Mouse (Mus musculus): ENCODE measurements around the gene Ptprg. TPM values are rescaled to one million over a fixed set of nuclear protein-coding genes. Genes with fewer than 3 reads are reported as not detected.

Gene Ptprg
- polyA plus RNA-seq, 1 experiment, result 12.1 TPM

DNA sequence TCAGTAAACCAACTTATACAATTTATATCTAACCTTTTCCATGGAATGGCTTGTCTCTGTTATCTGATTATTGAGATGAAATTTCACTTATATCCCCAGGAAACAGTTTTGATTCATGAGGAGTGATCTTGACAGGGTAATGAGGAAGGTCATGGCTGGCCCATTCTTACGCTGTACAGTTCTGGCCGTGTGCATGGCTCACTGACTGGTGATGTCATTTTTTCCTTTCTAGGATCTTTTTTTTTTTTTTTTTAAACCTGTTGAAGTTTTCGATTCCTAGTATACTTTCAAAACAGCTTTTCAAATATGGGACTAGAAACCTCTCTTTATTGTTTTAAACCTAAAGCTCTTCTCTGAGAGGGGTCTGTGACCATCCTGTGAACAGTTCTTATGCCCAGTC is 626.8 kb downstream of the Ptprg start:
- TF ChIP-seq POLR2A (IDR thresholded peaks at IDR 0.05; ENCODE audit: control insufficient read depth, low read depth, low read length), result no peak
- TF ChIP-seq CTCF (IDR thresholded peaks at IDR 0.05; ENCODE audit: control insufficient read depth, insufficient read depth, insufficient replicate concordance, low read depth, low read length), result no peak
- Histone ChIP-seq H3K4me3 (ENCODE audit: control insufficient read depth, low read depth, low read length) (no peak overlapping the region), H3K36me3 (ENCODE audit: control insufficient read depth, insufficient read depth, low read length) (no peaks in the 10 kb centered on the region), H3K27ac (ENCODE audit: control insufficient read depth, insufficient read depth, low read depth, low read length) (no peak overlapping the region), H3K27me3 (ENCODE audit: control insufficient read depth, insufficient read depth, low read length) (no peaks in the 10 kb centered on the region), H3K4me1 (ENCODE audit: control insufficient read depth, insufficient read depth, low read length) (no peaks in the 10 kb centered on the region)

DNA sequence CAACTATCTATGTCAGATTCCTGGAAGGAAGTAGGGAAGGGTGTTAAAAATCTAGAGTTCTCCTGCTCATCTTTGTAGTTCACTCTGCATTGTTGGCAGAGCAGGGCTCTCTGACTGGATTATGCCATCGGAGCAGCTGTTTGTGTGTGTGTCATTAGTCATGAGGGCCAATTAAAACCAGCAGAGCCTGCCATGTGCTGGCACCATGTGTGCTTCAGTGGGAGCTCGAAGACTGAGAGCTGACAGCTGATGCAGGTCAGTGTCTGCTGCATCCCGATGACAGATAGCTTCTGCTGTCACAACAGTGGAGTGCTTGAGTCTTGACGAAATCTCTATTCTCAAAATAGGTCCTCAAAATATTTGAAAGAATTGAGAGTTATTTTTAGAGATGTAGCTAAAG is 631.7 kb downstream of the Ptprg start:
- Histone ChIP-seq H3K36me3 (ENCODE audit: control insufficient read depth, insufficient read depth, low read length) (no peaks in the 10 kb centered on the region), H3K27me3 (ENCODE audit: control insufficient read depth, insufficient read depth, low read length) (no peaks in the 10 kb centered on the region), H3K27ac (ENCODE audit: control insufficient read depth, insufficient read depth, low read depth, low read length) (no peak overlapping the region), H3K4me1 (ENCODE audit: control insufficient read depth, insufficient read depth, low read length) (no peaks in the 10 kb centered on the region), H3K4me3 (ENCODE audit: control insufficient read depth, low read depth, low read length) (no peak overlapping the region)
- TF ChIP-seq CTCF (IDR thresholded peaks at IDR 0.05; ENCODE audit: control insufficient read depth, insufficient read depth, insufficient replicate concordance, low read depth, low read length) (no peak), POLR2A (IDR thresholded peaks at IDR 0.05; ENCODE audit: control insufficient read depth, low read depth, low read length) (no peak)

- no peak overlapping the region for H3K27ac ChIP-seq (ENCODE audit: control insufficient read depth, insufficient read depth, low read depth, low read length)
- no peak overlapping the region for H3K4me3 ChIP-seq (ENCODE audit: control insufficient read depth, low read depth, low read length)
- H3K27me3 ChIP-seq (ENCODE audit: control insufficient read depth, insufficient read depth, low read length), result no peaks in the 10 kb centered on the region
- TF ChIP-seq CTCF (IDR thresholded peaks at IDR 0.05; ENCODE audit: control insufficient read depth, insufficient read depth, insufficient replicate concordance, low read depth, low read length), result no peak
- no peak for TF ChIP-seq POLR2A (IDR thresholded peaks at IDR 0.05; ENCODE audit: control insufficient read depth, low read depth, low read length)
- no peaks in the 10 kb centered on the region for H3K4me1 ChIP-seq (ENCODE audit: control insufficient read depth, insufficient read depth, low read length)
- H3K36me3 ChIP-seq (ENCODE audit: control insufficient read depth, insufficient read depth, low read length), result no peaks in the 10 kb centered on the region
Measured at GRCm38 (mm10) chr14:12188352-12188751, 635.0 kb downstream of the Ptprg start.

GRCm38 (mm10) chr14:12189266-12189665 is 635.9 kb downstream of the Ptprg start:
- Histone ChIP-seq H3K4me1 (ENCODE audit: control insufficient read depth, insufficient read depth, low read length) (no peaks in the 10 kb centered on the region), H3K36me3 (ENCODE audit: control insufficient read depth, insufficient read depth, low read length) (no peaks in the 10 kb centered on the region), H3K27ac (ENCODE audit: control insufficient read depth, insufficient read depth, low read depth, low read length) (no peak overlapping the region), H3K4me3 (ENCODE audit: control insufficient read depth, low read depth, low read length) (no peak overlapping the region), H3K27me3 (ENCODE audit: control insufficient read depth, insufficient read depth, low read length) (no peaks in the 10 kb centered on the region)
- TF ChIP-seq CTCF (IDR thresholded peaks at IDR 0.05; ENCODE audit: control insufficient read depth, insufficient read depth, insufficient replicate concordance, low read depth, low read length), result no peak
- no peak for TF ChIP-seq POLR2A (IDR thresholded peaks at IDR 0.05; ENCODE audit: control insufficient read depth, low read depth, low read length)

GRCm38 (mm10) chr14:12189717-12190600 is 636.6 kb downstream of the Ptprg start:
- Histone ChIP-seq H3K36me3 (ENCODE audit: control insufficient read depth, insufficient read depth, low read length) (no peaks in the 10 kb centered on the region), H3K27me3 (ENCODE audit: control insufficient read depth, insufficient read depth, low read length) (no peaks in the 10 kb centered on the region), H3K4me1 (ENCODE audit: control insufficient read depth, insufficient read depth, low read length) (no peaks in the 10 kb centered on the region), H3K27ac (ENCODE audit: control insufficient read depth, insufficient read depth, low read depth, low read length) (no peak overlapping the region), H3K4me3 (ENCODE audit: control insufficient read depth, low read depth, low read length) (no peak overlapping the region)
- TF ChIP-seq CTCF (IDR thresholded peaks at IDR 0.05; ENCODE audit: control insufficient read depth, insufficient read depth, insufficient replicate concordance, low read depth, low read length), result no peak
- TF ChIP-seq POLR2A (IDR thresholded peaks at IDR 0.05; ENCODE audit: control insufficient read depth, low read depth, low read length), result no peak

- Histone ChIP-seq H3K4me1 (ENCODE audit: control insufficient read depth, insufficient read depth, low read length) (no peaks in the 10 kb centered on the region), H3K27me3 (ENCODE audit: control insufficient read depth, insufficient read depth, low read length) (no peaks in the 10 kb centered on the region), H3K36me3 (ENCODE audit: control insufficient read depth, insufficient read depth, low read length) (no peaks in the 10 kb centered on the region), H3K27ac (ENCODE audit: control insufficient read depth, insufficient read depth, low read depth, low read length) (no peak overlapping the region), H3K4me3 (ENCODE audit: control insufficient read depth, low read depth, low read length) (no peak overlapping the region)
- TF ChIP-seq CTCF (IDR thresholded peaks at IDR 0.05; ENCODE audit: control insufficient read depth, insufficient read depth, insufficient replicate concordance, low read depth, low read length) (no peak), POLR2A (IDR thresholded peaks at IDR 0.05; ENCODE audit: control insufficient read depth, low read depth, low read length) (no peak)
Measured at GRCm38 (mm10) chr14:12191076-12191475, 637.7 kb downstream of the Ptprg start.

- Histone ChIP-seq H3K27ac (ENCODE audit: control insufficient read depth, insufficient read depth, low read depth, low read length) (no peak overlapping the region), H3K27me3 (ENCODE audit: control insufficient read depth, insufficient read depth, low read length) (no peaks in the 10 kb centered on the region), H3K4me1 (ENCODE audit: control insufficient read depth, insufficient read depth, low read length) (no peaks in the 10 kb centered on the region), H3K4me3 (ENCODE audit: control insufficient read depth, low read depth, low read length) (no peak overlapping the region), H3K36me3 (ENCODE audit: control insufficient read depth, insufficient read depth, low read length) (no peaks in the 10 kb centered on the region)
- TF ChIP-seq CTCF (IDR thresholded peaks at IDR 0.05; ENCODE audit: control insufficient read depth, insufficient read depth, insufficient replicate concordance, low read depth, low read length) (no peak), POLR2A (IDR thresholded peaks at IDR 0.05; ENCODE audit: control insufficient read depth, low read depth, low read length) (no peak)
Measured at GRCm38 (mm10) chr14:12198735-12199134, 645.4 kb downstream of the Ptprg start.
